Mouse (Mus musculus): ENCODE results near the gene Cadm3. TPM values are rescaled to one million over a fixed set of nuclear protein-coding genes. Genes with fewer than 3 reads are reported as not detected.

Gene Cadm3
- total and polyA plus RNA-seq, 3 experiments = 0.44 TPM; not detected in 2

Other genes starting within 250 kb of the Cadm3 start
- gene Olfr1408, start 230.3 kb downstream of the Cadm3 start, total RNA-seq (2014; fragmentation: Nextera tagmentation) = not detected in 2 replicates
- 0.55 TPM in 1 of 2 replicates, not detected in the other for gene Olfr1408, start 230.3 kb downstream of the Cadm3 start, total RNA-seq (2017)
- not detected in 2 replicates for gene Olfr1408, start 230.3 kb downstream of the Cadm3 start, polyA plus RNA-seq (2012)
- gene Olfr1406, start 177.1 kb downstream of the Cadm3 start, total RNA-seq (2014; fragmentation: Nextera tagmentation) = not detected in 2 replicates
- gene Olfr1406, start 177.1 kb downstream of the Cadm3 start, total RNA-seq (2017) = 0.06 TPM in 1 of 2 replicates, not detected in the other
- not detected in 2 replicates for gene Olfr1406, start 177.1 kb downstream of the Cadm3 start, polyA plus RNA-seq (2012)
- gene Olfr218, start 169.9 kb downstream of the Cadm3 start, total RNA-seq (2014; fragmentation: Nextera tagmentation) = not detected in 2 replicates
- gene Olfr218, start 169.9 kb downstream of the Cadm3 start, total RNA-seq (2017) = 0.11 and 0.12 TPM in 2 replicates
- gene Olfr218, start 169.9 kb downstream of the Cadm3 start, polyA plus RNA-seq (2012) = not detected in 2 replicates
- gene Olfr1404, start 155.3 kb downstream of the Cadm3 start, total RNA-seq (2014; fragmentation: Nextera tagmentation) = not detected in 2 replicates
- gene Olfr1404, start 155.3 kb downstream of the Cadm3 start, total RNA-seq (2017) = 0.16 TPM in 1 of 2 replicates, not detected in the other
- gene Olfr1404, start 155.3 kb downstream of the Cadm3 start, polyA plus RNA-seq (2012) = not detected in 2 replicates
- gene Fcer1a, start 140.5 kb downstream of the Cadm3 start, total RNA-seq (2014; fragmentation: Nextera tagmentation) = not detected in 2 replicates
- gene Fcer1a, start 140.5 kb downstream of the Cadm3 start, total RNA-seq (2017) = 0.23 TPM in 1 of 2 replicates, not detected in the other
- not detected in 2 replicates for gene Fcer1a, start 140.5 kb downstream of the Cadm3 start, polyA plus RNA-seq (2012)
- gene Olfr418, start 101.7 kb downstream of the Cadm3 start, total RNA-seq (2014; fragmentation: Nextera tagmentation) = not detected in 2 replicates
- 0.17 and 0.38 TPM in 2 replicates for gene Olfr418, start 101.7 kb downstream of the Cadm3 start, total RNA-seq (2017)
- gene Olfr418, start 101.7 kb downstream of the Cadm3 start, polyA plus RNA-seq (2012) = not detected in 2 replicates
- gene Mptx2, start 89.9 kb downstream of the Cadm3 start, total RNA-seq (2014; fragmentation: Nextera tagmentation) = not detected in 2 replicates
- gene Mptx2, start 89.9 kb downstream of the Cadm3 start, total RNA-seq (2017) = not detected in 2 replicates
- not detected in 2 replicates for gene Mptx2, start 89.9 kb downstream of the Cadm3 start, polyA plus RNA-seq (2012)
- not detected in 2 replicates for gene Ackr1, start 33.9 kb downstream of the Cadm3 start, total RNA-seq (2014; fragmentation: Nextera tagmentation)
- not detected in 2 replicates for gene Ackr1, start 33.9 kb downstream of the Cadm3 start, total RNA-seq (2017)
- gene Ackr1, start 33.9 kb downstream of the Cadm3 start, polyA plus RNA-seq (2012) = not detected in 2 replicates
- gene Aim2, start 16.8 kb downstream of the Cadm3 start, total RNA-seq (2014; fragmentation: Nextera tagmentation) = 8.1 TPM in 1 of 2 replicates, not detected in the other
- gene Aim2, start 16.8 kb downstream of the Cadm3 start, total RNA-seq (2017) = not detected in 2 replicates
- not detected in 2 replicates for gene Aim2, start 16.8 kb downstream of the Cadm3 start, polyA plus RNA-seq (2012)
- gene Ifi206, start 123.3 kb upstream of the Cadm3 start, total RNA-seq (2014; fragmentation: Nextera tagmentation) = not detected in 2 replicates
- 0.05 and 0.06 TPM in 2 replicates for gene Ifi206, start 123.3 kb upstream of the Cadm3 start, total RNA-seq (2017)
- not detected in 2 replicates for gene Ifi206, start 123.3 kb upstream of the Cadm3 start, polyA plus RNA-seq (2012)
- gene Ifi214, start 168.3 kb upstream of the Cadm3 start, total RNA-seq (2014; fragmentation: Nextera tagmentation) = not detected in 2 replicates
- gene Ifi214, start 168.3 kb upstream of the Cadm3 start, total RNA-seq (2017) = 0.06 and 0.16 TPM in 2 replicates
- gene Ifi214, start 168.3 kb upstream of the Cadm3 start, polyA plus RNA-seq (2012) = not detected in 2 replicates
- not detected in 2 replicates for gene Ifi213, start 231.6 kb upstream of the Cadm3 start, total RNA-seq (2014; fragmentation: Nextera tagmentation)
- gene Ifi213, start 231.6 kb upstream of the Cadm3 start, total RNA-seq (2017) = 0.11 and 0.17 TPM in 2 replicates
- not detected in 2 replicates for gene Ifi213, start 231.6 kb upstream of the Cadm3 start, polyA plus RNA-seq (2012)